Mouse (Mus musculus): ENCODE data around the gene Anxa7. TPM values are rescaled to one million over a fixed set of nuclear protein-coding genes. Genes with fewer than 3 reads are reported as not detected.
A peak's percentile ranks its signal among the peaks of the same experiment; 100 is the strongest.

The Anxa7 gene
- total and polyA plus RNA-seq, 2 experiments from 2014 or later: 19.8 to 38.4 TPM

GRCm38 (mm10) chr14:20477261-20478025, 2.5 kb downstream of the Anxa7 start:
- Histone ChIP-seq H3K4me3 (ENCODE audit: low read length) (no peak overlapping the region), H3K9ac (replicated peaks; ENCODE audit: low read length) (no peak overlapping the region), H3K36me3 (ENCODE audit: insufficient read depth, low read length) (no peaks in the 10 kb centered on the region), H3K27me3 (ENCODE audit: insufficient read depth, low read length) (no peaks in the 10 kb centered on the region), H3K27ac (no peak overlapping the region), H3K9me3 (ENCODE audit: low read length) (no peaks in the 10 kb centered on the region), H3K4me2 (ENCODE audit: low read depth, low read length) (no peak overlapping the region), H3K4me1 (ENCODE audit: insufficient read depth, low read length) (0 out of 2 replicates have a peak, but pooled peaks cover 4% of the 10 kb centered on the region)
- DNase-seq (ENCODE audit: low spot score) (no peak), ATAC-seq (no peak)
- TF ChIP-seq CTCF (IDR thresholded peaks at IDR 0.05; ENCODE audit: low read depth): no peak
- 57% methylated on average over 4 of the region's 4 CpGs for WGBS

- WGBS: 76% methylated on average over 14 of the region's 14 CpGs
- Histone ChIP-seq H3K4me2 (ENCODE audit: low read depth, low read length) (no peak overlapping the region), H3K4me3 (ENCODE audit: low read length) (no peak overlapping the region), H3K27ac (no peak overlapping the region), H3K4me1 (ENCODE audit: insufficient read depth, low read length) (no peaks in the 10 kb centered on the region), H3K27me3 (ENCODE audit: insufficient read depth, low read length) (no peaks in the 10 kb centered on the region), H3K9ac (replicated peaks; ENCODE audit: low read length) (no peak overlapping the region), H3K36me3 (ENCODE audit: insufficient read depth, low read length) (peaks cover 43% of the 10 kb centered on the region; the same call in 1 of the 2 replicates), H3K9me3 (ENCODE audit: low read length) (no peaks in the 10 kb centered on the region)
- DNase-seq (ENCODE audit: low spot score) (no peak), ATAC-seq (no peak)
- no peak for TF ChIP-seq CTCF (IDR thresholded peaks at IDR 0.05; ENCODE audit: low read depth)
These were observed 19.7 kb downstream of the Anxa7 start for GRCm38 (mm10) chr14:20460216-20460615.

- Histone ChIP-seq H3K4me2 (ENCODE audit: low read depth, low read length) (no peak overlapping the region), H3K27me3 (ENCODE audit: insufficient read depth, low read length) (no peaks in the 10 kb centered on the region), H3K9ac (replicated peaks; ENCODE audit: low read length) (no peak overlapping the region), H3K36me3 (ENCODE audit: insufficient read depth, low read length) (peaks cover 32% of the 10 kb centered on the region; the same call in 1 of the 2 replicates), H3K27ac (no peak overlapping the region), H3K4me1 (ENCODE audit: insufficient read depth, low read length) (no peaks in the 10 kb centered on the region), H3K9me3 (ENCODE audit: low read length) (no peaks in the 10 kb centered on the region), H3K4me3 (ENCODE audit: low read length) (no peak overlapping the region)
- no peak for TF ChIP-seq CTCF (IDR thresholded peaks at IDR 0.05; ENCODE audit: low read depth)
- ATAC-seq (no peak), DNase-seq (ENCODE audit: low spot score) (no peak)
- 94% methylated on average over 9 of the region's 9 CpGs for WGBS
These were observed 21.6 kb downstream of the Anxa7 start for GRCm38 (mm10) chr14:20458378-20458777.

- Histone ChIP-seq H3K27me3 (ENCODE audit: insufficient read depth, low read length) (no peaks in the 10 kb centered on the region), H3K4me3 (ENCODE audit: low read length) (no peak overlapping the region), H3K36me3 (ENCODE audit: insufficient read depth, low read length) (peaks cover 6% of the 10 kb centered on the region; the same call in 1 of the 2 replicates), H3K4me1 (ENCODE audit: insufficient read depth, low read length) (0 out of 2 replicates have a peak, but pooled peaks cover 7% of the 10 kb centered on the region), H3K9ac (replicated peaks; ENCODE audit: low read length) (no peak overlapping the region), H3K9me3 (ENCODE audit: low read length) (no peaks in the 10 kb centered on the region), H3K4me2 (ENCODE audit: low read depth, low read length) (no peak overlapping the region), H3K27ac (no peak overlapping the region)
- ATAC-seq (no peak), DNase-seq (ENCODE audit: low spot score) (no peak)
- 90% methylated on average over 5 of the region's 5 CpGs for WGBS
- no peak for TF ChIP-seq CTCF (IDR thresholded peaks at IDR 0.05; ENCODE audit: low read depth)
These were observed 27.0 kb downstream of the Anxa7 start for GRCm38 (mm10) chr14:20452929-20453328.

GRCm38 (mm10) chr14:20451765-20452331, 28.1 kb downstream of the Anxa7 start, which contains the start of gene Cfap70:
TSS of gene Cfap70 (minus strand) at chr14:20452226.
- ATAC-seq (peak; percentile 86), DNase-seq (ENCODE audit: low spot score) (peak; percentile 87)
- Histone ChIP-seq H3K36me3 (ENCODE audit: insufficient read depth, low read length) (peaks cover 6% of the 10 kb centered on the region; the same call in 1 of the 2 replicates), H3K9ac (replicated peaks; ENCODE audit: low read length) (peak within 1 kb of the TSS; percentile 44; the same call in 1 of the 2 replicates), H3K9me3 (ENCODE audit: low read length) (no peaks in the 10 kb centered on the region), H3K27me3 (ENCODE audit: insufficient read depth, low read length) (no peaks in the 10 kb centered on the region), H3K4me2 (ENCODE audit: low read depth, low read length) (peak within 1 kb of the TSS; percentile 88), H3K4me3 (ENCODE audit: low read length) (peak within 1 kb of the TSS; percentile 46), H3K4me1 (ENCODE audit: insufficient read depth, low read length) (0 out of 2 replicates have a peak, but pooled peaks cover 7% of the 10 kb centered on the region), H3K27ac (peak within 1 kb of the TSS; percentile 62)
- 5% methylated on average over 15 of the region's 15 CpGs for WGBS
- TF ChIP-seq CTCF (IDR thresholded peaks at IDR 0.05; ENCODE audit: low read depth): no peak

GRCm38 (mm10) chr14:20451302-20451701, 28.6 kb downstream of the Anxa7 start:
- TF ChIP-seq CTCF (IDR thresholded peaks at IDR 0.05; ENCODE audit: low read depth): no peak
- ATAC-seq (peak; percentile 41), DNase-seq (ENCODE audit: low spot score) (no peak)
- Histone ChIP-seq H3K4me3 (ENCODE audit: low read length) (peak overlapping the region; percentile 46), H3K36me3 (ENCODE audit: insufficient read depth, low read length) (peaks cover under 1% of the 10 kb centered on the region; the same call in 1 of the 2 replicates), H3K9ac (replicated peaks; ENCODE audit: low read length) (peak overlapping the region; percentile 44; the same call in 1 of the 2 replicates), H3K9me3 (ENCODE audit: low read length) (no peaks in the 10 kb centered on the region), H3K27me3 (ENCODE audit: insufficient read depth, low read length) (no peaks in the 10 kb centered on the region), H3K4me2 (ENCODE audit: low read depth, low read length) (peak overlapping the region; percentile 88), H3K4me1 (ENCODE audit: insufficient read depth, low read length) (0 out of 2 replicates have a peak, but pooled peaks cover 7% of the 10 kb centered on the region), H3K27ac (peak overlapping the region; percentile 62; the same call in 1 of the 2 replicates)
- 8% methylated on average over 2 of the region's 2 CpGs for WGBS

Data from hindbrain, postnatal 0 days (tissue).